Mouse (Mus musculus) heart, embryonic 16.5 days (tissue): ENCODE results near the gene Slc7a8. TPM values are rescaled to one million over a fixed set of nuclear protein-coding genes. Genes with fewer than 3 reads are reported as not detected.

Experiments
- ATAC-seq: fragments of 200-750 bp; cut with Nextera tagmentation; replicated peaks from 2 replicates; pipeline ENCODE4 v1.8.0; 2017; ENCODE audit warnings: moderate number of reproducible peaks; ENCODE audit not compliant: insufficient read depth, low FRiP score; ENCODE audit errors: extremely low read depth
- H3K27ac ChIP-seq: fragments of 300-500 bp; sonication (generic); 2 replicates; pipeline ENCODE4 v1.5.1; 2014; ENCODE audit warnings: mild to moderate bottlenecking, low read length, control low read depth, moderate library complexity
- H3K27me3 ChIP-seq: fragments of 300-500 bp; sonication (generic); 2 replicates; pipeline ENCODE4 v1.6.1; 2014; ENCODE audit warnings: low read length, mixed read lengths; ENCODE audit not compliant: control insufficient read depth, insufficient read depth
- H3K36me3 ChIP-seq: fragments of 300-500 bp; sonication (generic); 2 replicates; pipeline ENCODE4 v1.6.1; 2014; ENCODE audit not compliant: control insufficient read depth, insufficient read depth
- H3K4me1 ChIP-seq: fragments of 300-500 bp; sonication (generic); 2 replicates; pipeline ENCODE4 v1.6.1; 2014; ENCODE audit warnings: low read length, mixed read lengths; ENCODE audit not compliant: control insufficient read depth, insufficient read depth
- H3K4me2 ChIP-seq: fragments of 300-500 bp; sonication (generic); 2 replicates; pipeline ENCODE4 v1.6.1; 2014; ENCODE audit warnings: low read depth, mild to moderate bottlenecking, control low read depth, low read length
- H3K4me3 ChIP-seq: fragments of 300-500 bp; sonication (generic); 2 replicates; pipeline ENCODE4 v1.5.1; 2014; ENCODE audit warnings: mild to moderate bottlenecking, control low read depth, low read length
- H3K9ac ChIP-seq: fragments of 300-500 bp; sonication (generic); 2 replicates; pipeline ENCODE4 v1.6.1; 2014; ENCODE audit warnings: low read length, control low read depth
- H3K9me3 ChIP-seq: fragments of 300-500 bp; sonication (generic); replicated peaks from 2 replicates; pipeline ENCODE4 v1.6.1; 2016; ENCODE audit warnings: low read length; ENCODE audit not compliant: control insufficient read depth
- WGBS: fragments of 180-500 bp; shearing (Covaris S2); extraction: QIAGEN DNeasy Blood & Tissue Kit; methylation state at CpG from one replicate; pipeline ENCODE4 v1.1.7; 2014; 5-methylcytosine and 5-hydroxymethylcytosine counted together
- polyA plus RNA-seq: library from polyadenylated mRNA; unstranded; fragments of >200 nt; fragmentation: Nextera tagmentation; extraction: Ambion mirVana; gene quantifications from 2 replicates; pipeline ENCODE4 v1.2.1, GENCODE M21; 2015

The Slc7a8 gene
- 3.2 and 4.0 TPM in 2 replicates for polyA plus RNA-seq

GRCm38 (mm10) chr14:54781610-54782365 lies at the start of gene Slc7a8:
Gene Slc7a8, minus strand, starts transcription at chr14:54781946.
- 3% methylated on average over 37 of the region's 37 CpGs for WGBS
- H3K4me1 ChIP-seq: peaks cover 10% of the 10 kb centered on the region
- H3K9ac ChIP-seq: peak within 1 kb of the TSS; percentile 58
- peaks cover 4% of the 10 kb centered on the region; the same call in 1 of the 2 replicates for H3K27me3 ChIP-seq
- H3K9me3 ChIP-seq: no peaks in the 10 kb centered on the region
- H3K4me2 ChIP-seq: peak within 1 kb of the TSS; percentile 99
- H3K27ac ChIP-seq: 0 out of 2 replicates have a peak within 1 kb of the TSS, but pooled peaks have one; percentile 32
- H3K4me3 ChIP-seq: peak within 1 kb of the TSS; percentile 72
- H3K36me3 ChIP-seq: no peaks in the 10 kb centered on the region
- ATAC-seq: 0 out of 2 replicates have a peak, but pooled peaks have one; percentile 43

DNA sequence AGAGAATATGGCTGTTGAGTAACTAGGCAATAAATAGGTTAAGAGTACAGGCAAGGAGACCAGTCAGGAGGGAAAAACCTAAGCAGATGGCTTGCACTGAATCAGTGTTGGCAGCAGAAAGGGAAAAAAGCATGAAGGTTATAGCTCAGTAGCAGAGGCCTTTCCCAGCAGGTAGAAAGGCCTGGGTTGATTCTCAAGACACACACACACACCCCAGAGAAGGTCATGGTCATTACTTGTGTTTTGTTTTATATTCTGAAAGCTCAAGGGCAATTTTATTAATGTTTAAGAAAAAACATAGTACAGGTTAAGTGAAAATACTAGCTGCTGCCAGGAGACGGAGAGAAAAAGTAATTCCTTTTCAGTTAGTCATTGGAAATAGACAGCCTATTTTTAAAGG lies 42.0 kb upstream of the Slc7a8 start:
- no peak overlapping the region for H3K4me3 ChIP-seq

GRCm38 (mm10) chr14:54822301-54822700 lies 40.6 kb upstream of the Slc7a8 start:
- no peaks in the 10 kb centered on the region for H3K36me3 ChIP-seq
- H3K27me3 ChIP-seq: no peaks in the 10 kb centered on the region
- H3K4me2 ChIP-seq: no peak overlapping the region
- H3K4me3 ChIP-seq: no peak overlapping the region
- H3K9me3 ChIP-seq: no peaks in the 10 kb centered on the region
- no peak overlapping the region for H3K27ac ChIP-seq
- H3K9ac ChIP-seq: no peak overlapping the region
- H3K4me1 ChIP-seq: no peaks in the 10 kb centered on the region
- ATAC-seq: no peak
- WGBS: 83% methylated on average over 2 of the region's 2 CpGs

More for the DNA sequence above, 42.0 kb upstream of the Slc7a8 start:
- Histone ChIP-seq H3K9ac (no peak overlapping the region), H3K4me1 (no peaks in the 10 kb centered on the region), H3K9me3 (no peaks in the 10 kb centered on the region), H3K27ac (no peak overlapping the region), H3K36me3 (no peaks in the 10 kb centered on the region), H3K4me2 (no peak overlapping the region), H3K27me3 (no peaks in the 10 kb centered on the region)
- no peak for ATAC-seq
- 75% methylated on average over 1 of the region's 1 CpGs for WGBS

- ATAC-seq: no peak
- 52% methylated on average over 2 of the region's 2 CpGs for WGBS
- H3K27me3 ChIP-seq: no peaks in the 10 kb centered on the region
- no peak overlapping the region for H3K4me2 ChIP-seq
- no peak overlapping the region for H3K27ac ChIP-seq
- H3K9me3 ChIP-seq: no peaks in the 10 kb centered on the region
- no peak overlapping the region for H3K4me3 ChIP-seq
- H3K4me1 ChIP-seq: no peaks in the 10 kb centered on the region
- no peaks in the 10 kb centered on the region for H3K36me3 ChIP-seq
- no peak overlapping the region for H3K9ac ChIP-seq
These were observed 36.0 kb upstream of the Slc7a8 start for GRCm38 (mm10) chr14:54817791-54818190.

DNA sequence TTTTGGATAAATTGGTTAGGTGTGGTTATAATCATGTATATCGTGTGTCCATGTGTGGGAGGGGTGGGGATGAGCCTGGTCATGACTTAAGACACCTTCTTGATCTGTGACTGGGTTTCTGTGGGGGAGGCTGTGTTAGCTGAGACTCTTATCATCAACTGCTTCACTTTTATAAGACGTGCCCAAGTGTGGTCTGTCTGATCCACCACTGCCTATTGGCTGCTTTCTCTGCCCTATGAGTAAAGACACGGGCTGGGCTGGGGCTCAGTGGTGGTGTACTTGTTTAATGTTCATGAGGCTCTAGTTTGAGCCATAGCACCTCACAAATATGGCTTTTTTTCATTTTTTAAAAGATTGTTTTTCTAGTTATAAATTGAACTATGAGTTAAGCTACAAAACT lies 34.0 kb upstream of the Slc7a8 start:
- Histone ChIP-seq H3K27ac (no peak overlapping the region), H3K27me3 (no peaks in the 10 kb centered on the region), H3K4me1 (no peaks in the 10 kb centered on the region), H3K9ac (no peak overlapping the region), H3K4me3 (no peak overlapping the region), H3K4me2 (no peak overlapping the region), H3K9me3 (no peaks in the 10 kb centered on the region), H3K36me3 (no peaks in the 10 kb centered on the region)
- WGBS: 42% methylated on average over 3 of the region's 3 CpGs
- no peak for ATAC-seq

DNA sequence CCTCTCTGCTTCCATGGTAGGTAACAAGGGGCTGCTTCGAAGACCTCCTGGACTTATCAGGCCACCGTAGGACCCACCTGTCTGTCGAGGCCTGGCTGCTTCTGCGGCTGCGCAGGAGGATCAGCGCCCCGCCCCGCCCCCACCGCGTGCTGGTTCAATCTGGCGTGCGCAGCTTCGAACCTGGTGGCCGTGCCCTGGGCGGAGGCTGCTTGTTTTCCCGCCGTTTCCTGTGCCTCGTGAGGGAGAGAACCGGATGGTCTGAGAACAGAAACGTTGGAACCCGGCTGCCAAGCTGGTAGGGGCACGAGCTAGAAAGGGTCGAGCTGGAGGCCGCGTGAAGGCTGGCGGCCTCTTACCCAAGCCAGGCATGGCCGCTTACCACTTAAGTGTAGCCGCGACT lies 32.2 kb upstream of the Slc7a8 start, which contains the start of gene Rnf212b:
Rnf212b (plus strand) TSS at position 151 of the 400 bp plus-strand sequence.
- Histone ChIP-seq H3K36me3 (no peaks in the 10 kb centered on the region), H3K4me3 (no peak within 1 kb of the TSS), H3K27ac (no peak within 1 kb of the TSS), H3K4me2 (no peak within 1 kb of the TSS), H3K4me1 (peaks cover 3% of the 10 kb centered on the region), H3K27me3 (no peaks in the 10 kb centered on the region), H3K9ac (no peak within 1 kb of the TSS), H3K9me3 (no peaks in the 10 kb centered on the region)
- 81% methylated on average over 29 of the region's 29 CpGs for WGBS
- ATAC-seq: no peak

GRCm38 (mm10) chr14:54809668-54810033 lies 27.9 kb upstream of the Slc7a8 start:
- Histone ChIP-seq H3K4me3 (no peak overlapping the region), H3K36me3 (no peaks in the 10 kb centered on the region), H3K27me3 (no peaks in the 10 kb centered on the region), H3K9ac (no peak overlapping the region), H3K4me2 (no peak overlapping the region), H3K9me3 (no peaks in the 10 kb centered on the region), H3K4me1 (peaks cover 3% of the 10 kb centered on the region), H3K27ac (peak overlapping the region; percentile 70)
- ATAC-seq: peak; percentile 95
- WGBS: 30% methylated on average over 3 of the region's 3 CpGs

- H3K9me3 ChIP-seq: no peaks in the 10 kb centered on the region
- H3K4me1 ChIP-seq: peaks cover 3% of the 10 kb centered on the region
- WGBS: 39% methylated on average over 4 of the region's 4 CpGs
- no peaks in the 10 kb centered on the region for H3K27me3 ChIP-seq
- H3K27ac ChIP-seq: peak overlapping the region; percentile 70
- H3K36me3 ChIP-seq: no peaks in the 10 kb centered on the region
- peak; percentile 72 for ATAC-seq
- no peak overlapping the region for H3K9ac ChIP-seq
- H3K4me2 ChIP-seq: no peak overlapping the region
- no peak overlapping the region for H3K4me3 ChIP-seq
These were observed 27.2 kb upstream of the Slc7a8 start for GRCm38 (mm10) chr14:54808718-54809667.

GRCm38 (mm10) chr14:54806124-54806523 lies 24.4 kb upstream of the Slc7a8 start:
- ATAC-seq: no peak
- Histone ChIP-seq H3K4me1 (peaks cover 3% of the 10 kb centered on the region), H3K9ac (no peak overlapping the region), H3K27me3 (no peaks in the 10 kb centered on the region), H3K4me2 (no peak overlapping the region), H3K9me3 (no peaks in the 10 kb centered on the region), H3K27ac (no peak overlapping the region), H3K36me3 (no peaks in the 10 kb centered on the region), H3K4me3 (no peak overlapping the region)
- 65% methylated on average over 4 of the region's 4 CpGs for WGBS
